Mouse (Mus musculus) megakaryocyte, embryonic 14.5 days (primary cell): ENCODE measurements around the gene Syt1.

Experiments
- FLI1 ChIP-seq: IDR thresholded peaks from 2 replicates; pipeline ENCODE4 v1.6.1; 2012; ENCODE audit warnings: low read length, inconsistent platforms, mixed read lengths
- GATA1 ChIP-seq: IDR thresholded peaks from 3 replicates; pipeline ENCODE4 v1.6.1; 2012; ENCODE audit warnings: mixed read lengths, low read length, inconsistent platforms, borderline replicate concordance

- TF ChIP-seq FLI1, result no peak
- TF ChIP-seq GATA1, result no peak
Observed at GRCm38 (mm10) chr10:108582397-108582730, 428.4 kb downstream of the Syt1 start.
